In genomic region chr13:32411287-32411935, GRCm38 (mm10) we compare ENCODE assay signal across 8 mouse cellular contexts.
DNase-seq lines count a peak whose midpoint lies in the region; ATAC-seq and TF ChIP-seq lines count a peak whose summit lies in the region.

No protein-coding gene starts in this region.

- ATAC-seq in hindbrain, embryonic 12.5 days (ENCODE audit: low FRiP score), result no peak
- ATAC-seq in hindbrain, postnatal 0 days, result peak; percentile 61; the same call in 1 of the 2 replicates
- ATAC-seq in midbrain, embryonic 13.5 days, result peak; percentile 75; the same call in 1 of the 2 replicates

- TF ChIP-seq CTCF in hindbrain, postnatal 0 days (IDR thresholded peaks at IDR 0.05; ENCODE audit: low read depth), result peak; percentile 92
- TF ChIP-seq CTCF in left cerebral cortex, adult 2 months (IDR thresholded peaks at IDR 0.05), result peak; percentile 97

- H3K4me2 ChIP-seq in hindbrain, embryonic 12.5 days (replicated peaks), result no peak overlapping the region
- no peak overlapping the region for H3K4me2 ChIP-seq in hindbrain, postnatal 0 days (ENCODE audit: low read depth, low read length)
- H3K4me2 ChIP-seq in midbrain, embryonic 13.5 days (replicated peaks), result no peak overlapping the region

- no peak overlapping the region for H3K4me3 ChIP-seq in hindbrain, embryonic 10.5 days
- H3K4me3 ChIP-seq in hindbrain, embryonic 12.5 days, result no peak overlapping the region
- no peak overlapping the region for H3K4me3 ChIP-seq in hindbrain, postnatal 0 days (ENCODE audit: low read length)
- no peak overlapping the region for H3K4me3 ChIP-seq in left cerebral cortex, adult 2 months
- H3K4me3 ChIP-seq in midbrain, embryonic 13.5 days (replicated peaks), result no peak overlapping the region

- H3K27ac ChIP-seq in hindbrain, embryonic 10.5 days, result no peak overlapping the region
- H3K27ac ChIP-seq in hindbrain, embryonic 12.5 days, result no peak overlapping the region
- no peak overlapping the region for H3K27ac ChIP-seq in hindbrain, postnatal 0 days
- H3K27ac ChIP-seq in left cerebral cortex, adult 2 months, result no peak overlapping the region
- no peak overlapping the region for H3K27ac ChIP-seq in midbrain, embryonic 13.5 days

- H3K9me3 ChIP-seq in hindbrain, embryonic 10.5 days, result no peaks in the 10 kb centered on the region
- no peaks in the 10 kb centered on the region for H3K9me3 ChIP-seq in hindbrain, embryonic 12.5 days (replicated peaks)
- H3K9me3 ChIP-seq in hindbrain, postnatal 0 days (ENCODE audit: low read length), result no peaks in the 10 kb centered on the region
- no peaks in the 10 kb centered on the region for H3K9me3 ChIP-seq in midbrain, embryonic 13.5 days

- no peaks in the 10 kb centered on the region for H3K27me3 ChIP-seq in hindbrain, embryonic 10.5 days (ENCODE audit: insufficient read depth, poor library complexity, severe bottlenecking)
- no peaks in the 10 kb centered on the region for H3K27me3 ChIP-seq in hindbrain, embryonic 12.5 days
- H3K27me3 ChIP-seq in hindbrain, postnatal 0 days (ENCODE audit: insufficient read depth, low read length), result no peaks in the 10 kb centered on the region
- no peaks in the 10 kb centered on the region for H3K27me3 ChIP-seq in midbrain, embryonic 13.5 days

- 52% methylated on average over 14 of the region's 14 CpGs for WGBS in hindbrain, embryonic 10.5 days
- 55% methylated on average over 14 of the region's 14 CpGs for WGBS in hindbrain, embryonic 12.5 days
- WGBS in hindbrain, postnatal 0 days, result 51% methylated on average over 14 of the region's 14 CpGs
- WGBS in midbrain, embryonic 13.5 days, result 52% methylated on average over 14 of the region's 14 CpGs

- peak; percentile 62 for DNase-seq in hindbrain, embryonic 10.5 days (ENCODE audit: low spot score)
- peak; percentile 12 for DNase-seq in cerebellum, adult 9-11 months
- DNase-seq in gastrocnemius, adult 18-20 months (ENCODE audit: low spot score), result peak; percentile 72
- peak; percentile 78 for DNase-seq in hindbrain, postnatal 0 days (ENCODE audit: low spot score)
- peak; percentile 63 to 66 for DNase-seq in left cerebral cortex, adult 2 months (ENCODE audit: extremely low spot score in 1 of 2, low spot score in 2 of 2)
- DNase-seq in spleen, postnatal 36 days (ENCODE audit: low spot score in 2 of 2), result peak; percentile 11 to 15

- intact Hi-C loops in left cerebral cortex, adult 2 months (cut with DNase I), result loop anchor here (1.0 to 10.0 kb wide), 5 partner anchors 99 to 619 kb away; no protein-coding TSS in a partner anchor

- no peaks in the 10 kb centered on the region for H3K4me1 ChIP-seq in hindbrain, embryonic 10.5 days (replicated peaks)
- H3K4me1 ChIP-seq in hindbrain, embryonic 12.5 days, result no peaks in the 10 kb centered on the region
- H3K4me1 ChIP-seq in hindbrain, postnatal 0 days (ENCODE audit: insufficient read depth, low read length), result no peaks in the 10 kb centered on the region
- no peaks in the 10 kb centered on the region for H3K4me1 ChIP-seq in midbrain, embryonic 13.5 days (replicated peaks)

- no peak overlapping the region for H3K9ac ChIP-seq in hindbrain, embryonic 12.5 days
- no peak overlapping the region for H3K9ac ChIP-seq in hindbrain, postnatal 0 days (replicated peaks; ENCODE audit: low read length)
- H3K9ac ChIP-seq in midbrain, embryonic 13.5 days (replicated peaks), result no peak overlapping the region

- H3K36me3 ChIP-seq in hindbrain, embryonic 10.5 days, result no peaks in the 10 kb centered on the region
- H3K36me3 ChIP-seq in hindbrain, embryonic 12.5 days, result no peaks in the 10 kb centered on the region
- H3K36me3 ChIP-seq in hindbrain, postnatal 0 days (ENCODE audit: insufficient read depth, low read length), result no peaks in the 10 kb centered on the region
- no peaks in the 10 kb centered on the region for H3K36me3 ChIP-seq in midbrain, embryonic 13.5 days

Comparison
In these comparisons a context has a peak if more than half of its experiments do, and no peak if none do; other contexts are left out.
1. DNase-seq: peak in every context shown above with its lines; median percentile 78 in hindbrain, postnatal 0 days; 72 in gastrocnemius, adult 18-20 months; 64 in left cerebral cortex, adult 2 months; 62 in hindbrain, embryonic 10.5 days; 13 in spleen, postnatal 36 days; 12 in cerebellum, adult 9-11 months.